Mouse (Mus musculus): ENCODE measurements at regions not wholly inside any gene's neighbourhood (a gene's known extent, or its start where the extent isn't known, plus 50 kb on each side); places are given as distances from the start of the nearest gene placed in this dataset.

GRCm38 (mm10) chr13:28738160-28739100 is 215.1 kb downstream of the Sox4 start:
- peaks cover 0 to 6% of the 10 kb centered on the region in 2 experiments; a peak in 1 of 4 replicates for H3K4me1 ChIP-seq (ENCODE audit: control insufficient read depth in 1 of 2, insufficient read depth in 2 of 2)
- no peak overlapping the region for H3K9ac ChIP-seq (ENCODE audit: insufficient read depth, low read depth)
- H3K4me2 ChIP-seq (ENCODE audit: insufficient read depth, low read depth, poor library complexity, severe bottlenecking) = no peak overlapping the region
- H3K79me2 ChIP-seq (replicated peaks; ENCODE audit: control insufficient read depth, extremely low read depth, insufficient read depth, poor library complexity, severe bottlenecking) = no peaks in the 10 kb centered on the region
- TF ChIP-seq TBP (conservative IDR thresholded peaks at IDR 0.05; ENCODE audit: low read depth, low read length) = no peak
- TF ChIP-seq ZNF384 (IDR thresholded peaks at IDR 0.05; ENCODE audit: low read depth, low read length) = no peak
- no peak for TF ChIP-seq ELF1 (IDR thresholded peaks at IDR 0.05; ENCODE audit: low read depth, low read length)
- TF ChIP-seq ETS1 (conservative IDR thresholded peaks at IDR 0.05; ENCODE audit: low read depth, low read length) = no peak
- no peak for TF ChIP-seq MXI1 (IDR thresholded peaks at IDR 0.05; ENCODE audit: low read depth, low read length)
- no peak for TF ChIP-seq JUN (IDR thresholded peaks at IDR 0.05; ENCODE audit: insufficient read depth, low read depth, low read length)
- TF ChIP-seq RCOR1 (conservative IDR thresholded peaks at IDR 0.05; ENCODE audit: low read depth, low read length) = no peak
- dilution Hi-C loops (cut with MboI; ENCODE audit: extremely low pct_ligation_motif_present, extremely low pct_unique_long_range_greater_than_20kb, low sequenced_read_pairs) = no loop called here
- H3K9me3 ChIP-seq (replicated peaks; ENCODE audit: low read length) = no peaks in the 10 kb centered on the region
- H3K27ac ChIP-seq (ENCODE audit: insufficient read depth, low read depth) = no peak overlapping the region
- no peak for DNase-seq (ENCODE audit: extremely low read depth)
- in situ Hi-C loops (cut with MboI; ENCODE audit: low pct_ligation_motif_present, low pct_unique_long_range_greater_than_20kb, low sequenced_read_pairs) = no loop called here
- no peaks in the 10 kb centered on the region for H3K27me3 ChIP-seq (replicated peaks)
- no peaks in the 10 kb centered on the region for H3K36me3 ChIP-seq (replicated peaks in 1 of 2; ENCODE audit: control insufficient read depth in 1 of 2, insufficient read depth in 1 of 2, low read length in 1 of 2)
- H3K4me3 ChIP-seq (replicated peaks in 1 of 3; ENCODE audit: low read depth in 2 of 3, low read length in 2 of 3, poor library complexity in 1 of 3) = no peak overlapping the region

- dilution Hi-C loops (cut with MboI; ENCODE audit: extremely low pct_ligation_motif_present, extremely low pct_unique_long_range_greater_than_20kb, low sequenced_read_pairs) (no loop called here), in situ Hi-C loops (cut with MboI; ENCODE audit: low pct_ligation_motif_present, low pct_unique_long_range_greater_than_20kb, low sequenced_read_pairs) (no loop called here)
- no peak for TF ChIP-seq JUND (conservative IDR thresholded peaks at IDR 0.05; ENCODE audit: low read depth, low read length)
- TF ChIP-seq IRF4 (IDR thresholded peaks at IDR 0.05; ENCODE audit: low read depth, low read length) = no peak
- TF ChIP-seq GABPA (IDR thresholded peaks at IDR 0.05; ENCODE audit: insufficient replicate concordance, low read depth, low read length) = no peak
- TF ChIP-seq USF1 (IDR thresholded peaks at IDR 0.05; ENCODE audit: low read depth, low read length) = no peak
- TF ChIP-seq RCOR1 (conservative IDR thresholded peaks at IDR 0.05; ENCODE audit: low read depth, low read length) = no peak
- no peak for TF ChIP-seq POLR2A (IDR thresholded peaks at IDR 0.05; ENCODE audit: low read depth, low read length)
- TF ChIP-seq ZC3H11A (IDR thresholded peaks at IDR 0.05; ENCODE audit: low read depth, low read length) = no peak
- no peak for TF ChIP-seq CHD1 (IDR thresholded peaks at IDR 0.05; ENCODE audit: low read depth, low read length)
- no peak for TF ChIP-seq TBP (conservative IDR thresholded peaks at IDR 0.05; ENCODE audit: low read depth, low read length)
- no peak for TF ChIP-seq ETS1 (conservative IDR thresholded peaks at IDR 0.05; ENCODE audit: low read depth, low read length)
- TF ChIP-seq SIN3A (IDR thresholded peaks at IDR 0.05; ENCODE audit: low read length) = no peak
- no peak for TF ChIP-seq ZKSCAN1 (IDR thresholded peaks at IDR 0.05; ENCODE audit: borderline replicate concordance, low read depth, low read length)
- no peak for TF ChIP-seq MXI1 (IDR thresholded peaks at IDR 0.05; ENCODE audit: low read depth, low read length)
- TF ChIP-seq ZMIZ1 (IDR thresholded peaks at IDR 0.05; ENCODE audit: low read depth, low read length) = no peak
- no peak for TF ChIP-seq MEF2A (IDR thresholded peaks at IDR 0.05; ENCODE audit: borderline replicate concordance, low read depth, low read length)
- no peak for TF ChIP-seq NRF1 (IDR thresholded peaks at IDR 0.05; ENCODE audit: low read depth, low read length)
- no peak for TF ChIP-seq MAZ (IDR thresholded peaks at IDR 0.05; ENCODE audit: low read depth, low read length)
- no peak for TF ChIP-seq CHD2 (IDR thresholded peaks at IDR 0.05; ENCODE audit: low read length)
- TF ChIP-seq SMC3 (IDR thresholded peaks at IDR 0.05; ENCODE audit: low read depth, low read length) = no peak
Observed at GRCm38 (mm10) chr13:28732475-28732874, 221.0 kb downstream of the Sox4 start.

More at GRCm38 (mm10) chr13:28732475-28732874, 221.0 kb downstream of the Sox4 start:
- Histone ChIP-seq H3K4me3 (replicated peaks in 1 of 3; ENCODE audit: low read depth in 2 of 3, low read length in 2 of 3, poor library complexity in 1 of 3) (no peak overlapping the region), H3K27ac (ENCODE audit: insufficient read depth, low read depth) (no peak overlapping the region), H3K9ac (ENCODE audit: insufficient read depth, low read depth) (no peak overlapping the region), H3K36me3 (replicated peaks in 1 of 2; ENCODE audit: control insufficient read depth in 1 of 2, insufficient read depth in 1 of 2, low read length in 1 of 2) (no peaks in the 10 kb centered on the region), H3K4me2 (ENCODE audit: insufficient read depth, low read depth, poor library complexity, severe bottlenecking) (no peak overlapping the region), H3K4me1 (ENCODE audit: control insufficient read depth in 1 of 2, insufficient read depth in 2 of 2) (peaks cover 0 to 6% of the 10 kb centered on the region in 2 experiments; a peak in 1 of 4 replicates), H3K9me3 (replicated peaks; ENCODE audit: low read length) (no peaks in the 10 kb centered on the region), H3K79me2 (replicated peaks; ENCODE audit: control insufficient read depth, extremely low read depth, insufficient read depth, poor library complexity, severe bottlenecking) (no peaks in the 10 kb centered on the region), H3K27me3 (replicated peaks) (no peaks in the 10 kb centered on the region)
- no peak for DNase-seq (ENCODE audit: extremely low read depth)

All from CH12.LX (cell line).